Mouse (Mus musculus): ENCODE data around the gene Atp6v1g2. TPM values are rescaled to one million over a fixed set of nuclear protein-coding genes. Genes with fewer than 3 reads are reported as not detected.

The Atp6v1g2 gene
- polyA plus RNA-seq, 1 experiment: 5.0 TPM

DNA sequence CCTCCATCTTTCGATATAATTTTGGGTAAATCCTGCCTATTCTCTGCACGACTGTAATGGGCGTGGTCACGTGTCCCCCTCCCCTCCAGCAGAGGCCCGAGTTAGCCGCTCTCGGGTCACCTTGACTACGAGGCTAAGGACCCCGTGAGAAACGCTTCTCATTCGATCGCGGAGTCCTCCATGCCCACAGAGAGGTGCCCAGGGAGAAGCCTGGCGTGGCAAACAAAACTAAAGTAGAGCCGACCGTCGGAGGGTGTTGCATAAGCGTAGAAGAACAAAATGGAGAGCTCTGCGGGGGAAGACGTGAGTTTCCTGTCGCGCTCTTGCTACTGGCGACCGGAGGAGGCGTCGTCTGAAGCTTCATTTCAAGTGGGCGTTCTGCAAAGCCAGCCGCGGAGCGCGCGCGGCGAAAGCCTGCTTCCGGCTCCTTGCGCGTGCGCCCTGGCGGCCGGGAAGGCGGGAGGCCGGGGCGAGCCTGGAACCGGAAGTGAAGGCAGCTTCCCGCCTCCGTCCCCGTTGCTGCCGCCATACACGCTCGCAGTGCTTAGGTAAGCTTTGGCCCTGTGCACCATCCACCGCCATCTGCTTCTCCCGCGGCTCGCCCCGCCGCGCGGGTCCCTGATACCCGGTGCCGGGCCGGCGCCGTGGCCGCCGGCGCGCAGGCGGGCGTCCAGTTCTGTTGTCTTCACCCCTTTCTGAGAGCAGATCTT is 8.0 kb downstream of the Atp6v1g2 start, which contains the start of gene Ddx39b:
TSS of gene Ddx39b (plus strand) at position 442 of the 710 bp plus-strand sequence.
- peaks cover 7% of the 10 kb centered on the region; the same call in 1 of the 2 replicates for H3K4me1 ChIP-seq (ENCODE audit: control insufficient read depth, insufficient read depth, insufficient read length)
- WGBS: under 1% methylated on average over 69 of the region's 69 CpGs

DNA sequence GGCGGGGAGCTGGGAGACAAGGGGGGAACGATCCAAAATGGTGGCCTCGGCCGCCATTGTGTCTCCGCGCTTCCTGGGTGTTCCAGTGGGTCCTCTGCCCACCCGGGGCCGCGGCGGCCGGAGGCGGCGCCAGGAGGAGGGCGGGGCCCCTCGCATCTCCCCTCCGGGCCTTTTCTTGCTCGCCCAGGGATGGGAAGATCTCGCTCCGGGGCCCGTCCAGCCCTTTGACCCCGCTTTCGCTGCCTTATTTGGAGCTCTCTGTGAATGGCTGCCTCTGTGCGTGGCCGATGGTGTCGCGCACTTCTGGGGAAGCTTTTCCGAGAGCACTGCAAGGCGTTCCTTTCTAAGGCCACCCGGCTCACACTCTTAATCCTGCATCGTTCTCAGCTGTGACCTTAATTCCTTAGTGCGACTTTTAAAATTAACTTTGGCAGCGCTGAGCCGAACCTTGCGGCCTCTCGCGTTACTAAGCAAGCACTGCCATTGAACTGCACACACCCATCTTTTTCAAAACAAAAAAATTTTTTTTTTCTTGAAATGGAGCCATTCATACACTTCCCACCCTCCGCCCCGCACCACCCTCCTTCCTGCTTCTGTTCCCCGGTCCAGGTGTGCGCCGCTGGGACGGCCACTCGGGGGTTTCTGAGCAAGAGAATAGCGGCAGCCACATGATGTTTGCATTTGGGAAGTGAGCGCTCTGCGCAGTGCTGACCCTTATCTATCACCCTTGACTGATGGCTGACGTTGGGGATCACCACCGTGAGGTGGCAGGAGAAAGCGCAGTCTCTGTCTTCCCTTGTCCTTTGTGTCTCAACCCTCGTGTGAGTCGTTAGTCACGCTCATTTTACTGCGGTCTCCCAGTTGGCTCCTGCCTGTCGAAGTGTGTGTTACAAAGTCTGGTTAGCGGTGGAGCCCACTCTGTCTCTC is 8.8 kb downstream of the Atp6v1g2 start:
- WGBS: under 1% methylated on average over 55 of the region's 55 CpGs

More for the DNA sequence above, 8.0 kb downstream of the Atp6v1g2 start, which contains the start of gene Ddx39b:
- Histone ChIP-seq H3K27me3 (ENCODE audit: control insufficient read depth, insufficient read depth, low read length) (no peaks in the 10 kb centered on the region), H3K27ac (ENCODE audit: insufficient read depth, low read length) (peak within 1 kb of the TSS; percentile 100), H3K4me3 (ENCODE audit: extremely low read depth, insufficient read depth, insufficient read length) (peak within 1 kb of the TSS; percentile 87), H3K36me3 (ENCODE audit: control insufficient read depth, insufficient read depth, low read length) (peaks cover 22% of the 10 kb centered on the region)
- TF ChIP-seq POLR2A (IDR thresholded peaks at IDR 0.05; ENCODE audit: low read depth, low read length) (peak; percentile 85), CTCF (IDR thresholded peaks at IDR 0.05; ENCODE audit: extremely low read depth, insufficient read depth, insufficient read length, insufficient replicate concordance) (no peak)
- peak; percentile 94 to 95 for DNase-seq (ENCODE audit: low read depth in 1 of 2, low spot score in 2 of 2)

GRCm38 (mm10) chr17:35243086-35243485 is 9.6 kb downstream of the Atp6v1g2 start:
- peaks cover 36% of the 10 kb centered on the region for H3K36me3 ChIP-seq (ENCODE audit: control insufficient read depth, insufficient read depth, low read length)

More for the DNA sequence above, 8.8 kb downstream of the Atp6v1g2 start:
- DNase-seq (ENCODE audit: low read depth in 1 of 2, low spot score in 2 of 2): peak in 1 of 2 experiments; percentile 57
- Histone ChIP-seq H3K4me1 (ENCODE audit: control insufficient read depth, insufficient read depth, insufficient read length) (peaks cover 6% of the 10 kb centered on the region; the same call in 1 of the 2 replicates), H3K27me3 (ENCODE audit: control insufficient read depth, insufficient read depth, low read length) (no peaks in the 10 kb centered on the region), H3K36me3 (ENCODE audit: control insufficient read depth, insufficient read depth, low read length) (peaks cover 29% of the 10 kb centered on the region), H3K27ac (ENCODE audit: insufficient read depth, low read length) (peak overlapping the region; percentile 100), H3K4me3 (ENCODE audit: extremely low read depth, insufficient read depth, insufficient read length) (peak overlapping the region; percentile 87)
- TF ChIP-seq POLR2A (IDR thresholded peaks at IDR 0.05; ENCODE audit: low read depth, low read length): no peak
- TF ChIP-seq CTCF (IDR thresholded peaks at IDR 0.05; ENCODE audit: extremely low read depth, insufficient read depth, insufficient read length, insufficient replicate concordance): no peak

GRCm38 (mm10) chr17:35244999-35245398 is 11.5 kb downstream of the Atp6v1g2 start:
- WGBS: 68% methylated on average over 2 of the region's 2 CpGs
- Histone ChIP-seq H3K4me3 (ENCODE audit: extremely low read depth, insufficient read depth, insufficient read length) (no peak overlapping the region), H3K4me1 (ENCODE audit: control insufficient read depth, insufficient read depth, insufficient read length) (peaks cover 6% of the 10 kb centered on the region; the same call in 1 of the 2 replicates), H3K27ac (ENCODE audit: insufficient read depth, low read length) (no peak overlapping the region), H3K27me3 (ENCODE audit: control insufficient read depth, insufficient read depth, low read length) (no peaks in the 10 kb centered on the region), H3K36me3 (ENCODE audit: control insufficient read depth, insufficient read depth, low read length) (peaks cover 52% of the 10 kb centered on the region)
- DNase-seq (ENCODE audit: low read depth in 1 of 2, low spot score in 2 of 2): no peak
- TF ChIP-seq CTCF (IDR thresholded peaks at IDR 0.05; ENCODE audit: extremely low read depth, insufficient read depth, insufficient read length, insufficient replicate concordance) (no peak), POLR2A (IDR thresholded peaks at IDR 0.05; ENCODE audit: low read depth, low read length) (no peak)

More at GRCm38 (mm10) chr17:35243086-35243485, 9.6 kb downstream of the Atp6v1g2 start:
- no peaks in the 10 kb centered on the region for H3K27me3 ChIP-seq (ENCODE audit: control insufficient read depth, insufficient read depth, low read length)
- TF ChIP-seq POLR2A (IDR thresholded peaks at IDR 0.05; ENCODE audit: low read depth, low read length) (no peak), CTCF (IDR thresholded peaks at IDR 0.05; ENCODE audit: extremely low read depth, insufficient read depth, insufficient read length, insufficient replicate concordance) (peak; percentile 5; the same call in 1 of the 2 replicates)
- H3K27ac ChIP-seq (ENCODE audit: insufficient read depth, low read length): peak overlapping the region; percentile 100; the same call in 1 of the 2 replicates
- peaks cover 6% of the 10 kb centered on the region; the same call in 1 of the 2 replicates for H3K4me1 ChIP-seq (ENCODE audit: control insufficient read depth, insufficient read depth, insufficient read length)
- no peak for DNase-seq (ENCODE audit: low read depth in 1 of 2, low spot score in 2 of 2)
- WGBS: 5% methylated on average over 16 of the region's 16 CpGs
- H3K4me3 ChIP-seq (ENCODE audit: extremely low read depth, insufficient read depth, insufficient read length): peak overlapping the region; percentile 87

DNA sequence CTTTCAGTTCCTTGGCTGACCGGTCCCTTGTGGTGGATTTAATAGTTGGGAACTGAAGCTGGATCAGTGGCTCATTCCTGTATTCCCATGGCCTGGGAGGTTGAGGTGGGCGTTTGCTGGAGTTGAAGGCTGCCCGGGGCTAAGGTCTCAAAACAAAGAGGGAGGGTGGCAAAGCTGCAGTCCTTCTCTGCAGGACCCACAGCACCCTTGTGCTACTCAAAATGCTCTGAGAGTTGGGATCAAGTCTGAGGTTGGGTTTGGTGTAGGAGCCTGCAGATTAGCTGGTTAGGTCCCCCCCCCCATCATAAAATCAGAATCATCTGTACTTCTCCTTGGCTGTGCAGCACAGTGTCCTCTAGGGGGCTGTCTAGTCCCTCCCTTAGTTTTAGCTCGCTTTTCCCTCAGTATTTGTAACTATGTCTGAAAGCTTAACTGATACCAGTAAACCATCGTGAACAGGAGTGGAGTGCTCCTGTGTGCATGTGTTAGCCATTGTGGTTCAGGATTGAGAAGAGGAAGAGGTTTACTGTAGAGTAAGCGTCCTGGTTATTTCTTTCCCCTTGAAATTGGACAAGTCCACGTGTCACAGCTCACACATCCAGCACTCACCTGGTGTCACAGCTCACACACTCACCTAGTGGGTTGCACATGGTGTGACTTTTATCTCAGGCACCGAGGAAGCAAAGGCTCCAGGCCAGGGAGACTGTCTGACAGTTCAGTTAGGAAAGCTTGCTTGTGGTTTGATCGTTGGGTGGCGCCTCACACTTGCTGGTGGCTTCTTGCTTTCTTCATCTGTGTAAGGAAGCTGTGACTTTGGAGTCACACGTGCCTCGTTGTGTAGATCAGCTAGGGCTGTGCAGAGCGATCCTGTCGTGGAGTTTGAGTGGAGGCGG is 12.5 kb downstream of the Atp6v1g2 start:
- Histone ChIP-seq H3K4me1 (ENCODE audit: control insufficient read depth, insufficient read depth, insufficient read length) (peaks cover 4% of the 10 kb centered on the region; the same call in 1 of the 2 replicates), H3K36me3 (ENCODE audit: control insufficient read depth, insufficient read depth, low read length) (peaks cover 57% of the 10 kb centered on the region), H3K27ac (ENCODE audit: insufficient read depth, low read length) (no peak overlapping the region), H3K4me3 (ENCODE audit: extremely low read depth, insufficient read depth, insufficient read length) (no peak overlapping the region), H3K27me3 (ENCODE audit: control insufficient read depth, insufficient read depth, low read length) (no peaks in the 10 kb centered on the region)
- peak in 1 of 2 experiments; percentile 20 for DNase-seq (ENCODE audit: low read depth in 1 of 2, low spot score in 2 of 2)
- TF ChIP-seq POLR2A (IDR thresholded peaks at IDR 0.05; ENCODE audit: low read depth, low read length): no peak
- peak; percentile 3; the same call in 1 of the 2 replicates for TF ChIP-seq CTCF (IDR thresholded peaks at IDR 0.05; ENCODE audit: extremely low read depth, insufficient read depth, insufficient read length, insufficient replicate concordance)
- WGBS: 62% methylated on average over 15 of the region's 15 CpGs

All from spleen, adult 2 months (tissue).